Mouse (Mus musculus): Measurements from ENCODE around the gene Nrxn3. TPM values are rescaled to one million over a fixed set of nuclear protein-coding genes. Genes with fewer than 3 reads are reported as not detected.

Nrxn3 gene
- polyA plus RNA-seq, 1 experiment from 2014 or later = 2.7 TPM

GRCm38 (mm10) chr12:90281236-90281635 lies 1558.6 kb downstream of the Nrxn3 start:
- WGBS = 39% methylated on average over 1 of the region's 1 CpGs
- no peaks in the 10 kb centered on the region for H3K27me3 ChIP-seq
- no peak overlapping the region for H3K4me2 ChIP-seq
- no peak for ATAC-seq (ENCODE audit: borderline replicate concordance, extremely low read depth, low FRiP score, low TSS enrichment)
- H3K36me3 ChIP-seq = no peaks in the 10 kb centered on the region
- no peak overlapping the region for H3K9ac ChIP-seq
- no peak overlapping the region for H3K27ac ChIP-seq
- no peaks in the 10 kb centered on the region for H3K9me3 ChIP-seq
- no peaks in the 10 kb centered on the region for H3K4me1 ChIP-seq
- no peak overlapping the region for H3K4me3 ChIP-seq

DNA sequence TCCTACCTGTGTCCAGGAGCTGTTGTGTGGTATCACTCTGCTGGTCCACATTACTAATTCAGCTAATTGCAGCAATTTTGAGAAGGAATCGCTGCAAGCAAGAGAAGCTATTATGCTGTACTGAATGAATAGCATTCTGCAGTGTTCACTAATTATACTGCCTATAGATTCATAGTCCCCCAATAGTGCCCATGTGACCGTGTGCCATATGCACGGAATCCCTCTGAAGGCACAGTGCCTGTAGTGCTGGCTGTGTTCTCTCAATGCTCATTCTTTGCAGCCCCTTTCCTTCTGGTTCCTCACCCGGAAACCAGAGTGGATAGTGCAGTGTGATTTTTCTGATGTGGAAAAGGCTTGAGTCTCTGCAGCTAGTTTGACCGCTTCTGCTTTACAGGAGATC lies 1560.3 kb downstream of the Nrxn3 start:
- Histone ChIP-seq H3K9ac (no peak overlapping the region), H3K36me3 (no peaks in the 10 kb centered on the region), H3K27me3 (no peaks in the 10 kb centered on the region), H3K9me3 (no peaks in the 10 kb centered on the region), H3K27ac (no peak overlapping the region), H3K4me3 (no peak overlapping the region), H3K4me2 (no peak overlapping the region), H3K4me1 (no peaks in the 10 kb centered on the region)
- WGBS = 79% methylated on average over 5 of the region's 5 CpGs
- no peak for ATAC-seq (ENCODE audit: borderline replicate concordance, extremely low read depth, low FRiP score, low TSS enrichment)

GRCm38 (mm10) chr12:90302671-90303070 lies 1580.0 kb downstream of the Nrxn3 start:
- Histone ChIP-seq H3K4me2 (no peak overlapping the region), H3K27me3 (no peaks in the 10 kb centered on the region), H3K9ac (no peak overlapping the region), H3K27ac (no peak overlapping the region), H3K4me1 (no peaks in the 10 kb centered on the region), H3K4me3 (no peak overlapping the region), H3K9me3 (no peaks in the 10 kb centered on the region), H3K36me3 (no peaks in the 10 kb centered on the region)
- no peak for ATAC-seq (ENCODE audit: borderline replicate concordance, extremely low read depth, low FRiP score, low TSS enrichment)
- WGBS = 57% methylated on average over 1 of the region's 1 CpGs

DNA sequence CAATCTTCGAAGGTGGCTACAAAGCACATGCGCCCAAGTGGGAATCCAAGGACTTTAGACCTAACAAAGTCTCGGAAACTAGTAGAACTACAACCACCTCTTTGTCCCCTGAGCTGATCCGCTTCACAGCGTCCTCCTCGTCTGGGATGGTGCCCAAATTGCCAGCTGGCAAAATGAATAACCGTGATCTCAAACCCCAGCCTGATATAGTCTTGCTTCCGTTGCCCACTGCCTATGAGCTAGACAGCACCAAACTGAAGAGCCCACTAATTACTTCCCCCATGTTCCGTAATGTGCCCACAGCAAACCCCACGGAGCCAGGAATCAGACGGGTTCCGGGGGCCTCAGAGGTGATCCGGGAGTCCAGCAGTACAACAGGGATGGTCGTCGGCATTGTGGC lies 1609.1 kb downstream of the Nrxn3 start:
- no peaks in the 10 kb centered on the region for H3K36me3 ChIP-seq
- no peaks in the 10 kb centered on the region for H3K4me1 ChIP-seq
- H3K4me3 ChIP-seq = no peak overlapping the region
- no peak overlapping the region for H3K27ac ChIP-seq
- H3K9me3 ChIP-seq = no peaks in the 10 kb centered on the region
- H3K4me2 ChIP-seq = no peak overlapping the region
- ATAC-seq (ENCODE audit: borderline replicate concordance, extremely low read depth, low FRiP score, low TSS enrichment) = no peak
- no peak overlapping the region for H3K9ac ChIP-seq
- WGBS = 90% methylated on average over 15 of the region's 15 CpGs
- H3K27me3 ChIP-seq = no peaks in the 10 kb centered on the region

DNA sequence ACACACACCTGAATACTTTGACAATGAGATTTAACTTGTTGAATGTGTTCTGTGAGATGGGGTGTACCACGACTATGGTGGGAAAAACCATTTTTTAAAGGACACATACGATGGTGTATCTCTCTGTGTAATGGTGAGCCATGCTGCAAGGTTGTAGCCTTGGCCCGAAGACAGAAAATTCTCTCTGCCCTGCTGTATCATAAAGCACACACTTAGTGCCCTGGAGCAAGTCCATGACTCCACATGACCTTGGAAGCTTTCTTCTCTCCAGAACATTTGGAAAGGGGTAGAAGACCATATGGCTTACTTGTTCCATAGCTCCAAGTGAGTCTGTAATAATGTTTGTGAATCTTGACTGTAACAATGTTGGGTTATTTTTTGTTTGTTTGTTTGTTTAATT lies 1609.8 kb downstream of the Nrxn3 start:
- Histone ChIP-seq H3K4me3 (no peak overlapping the region), H3K9ac (no peak overlapping the region), H3K4me1 (no peaks in the 10 kb centered on the region), H3K27ac (no peak overlapping the region), H3K36me3 (no peaks in the 10 kb centered on the region), H3K4me2 (no peak overlapping the region), H3K9me3 (no peaks in the 10 kb centered on the region), H3K27me3 (no peaks in the 10 kb centered on the region)
- 88% methylated on average over 3 of the region's 3 CpGs for WGBS
- ATAC-seq (ENCODE audit: borderline replicate concordance, extremely low read depth, low FRiP score, low TSS enrichment) = no peak

GRCm38 (mm10) chr12:90337496-90338228 lies 1615.0 kb downstream of the Nrxn3 start:
- peak; percentile 91; the same call in 1 of the 2 replicates for ATAC-seq (ENCODE audit: borderline replicate concordance, extremely low read depth, low FRiP score, low TSS enrichment)
- H3K4me3 ChIP-seq = no peak overlapping the region
- peak overlapping the region; percentile 6; the same call in 1 of the 2 replicates for H3K27ac ChIP-seq
- H3K9ac ChIP-seq = no peak overlapping the region
- no peaks in the 10 kb centered on the region for H3K9me3 ChIP-seq
- H3K4me1 ChIP-seq = no peaks in the 10 kb centered on the region
- H3K36me3 ChIP-seq = no peaks in the 10 kb centered on the region
- no peak overlapping the region for H3K4me2 ChIP-seq
- no peaks in the 10 kb centered on the region for H3K27me3 ChIP-seq

DNA sequence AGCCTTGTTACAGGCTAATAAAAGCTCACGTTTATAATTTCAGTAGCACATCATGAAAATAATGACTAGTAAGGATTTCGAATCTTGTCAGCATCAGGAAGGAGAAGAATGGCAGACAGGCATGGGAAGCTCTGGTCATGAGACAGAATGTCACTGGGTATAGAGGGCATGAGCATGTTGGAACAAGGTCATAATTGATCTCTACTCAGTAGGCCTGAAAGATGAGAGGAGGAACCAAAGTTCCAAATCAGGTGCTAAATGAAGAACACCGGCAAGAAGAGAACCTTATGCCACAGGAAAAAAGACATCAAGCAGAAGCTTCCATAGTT lies 1615.5 kb downstream of the Nrxn3 start:
- peak; percentile 50; the same call in 1 of the 2 replicates for ATAC-seq (ENCODE audit: borderline replicate concordance, extremely low read depth, low FRiP score, low TSS enrichment)

More for the DNA sequence above, 1615.5 kb downstream of the Nrxn3 start:
- Histone ChIP-seq H3K27me3 (no peaks in the 10 kb centered on the region), H3K4me2 (no peak overlapping the region), H3K9ac (no peak overlapping the region), H3K36me3 (no peaks in the 10 kb centered on the region), H3K4me3 (no peak overlapping the region), H3K9me3 (no peaks in the 10 kb centered on the region), H3K4me1 (no peaks in the 10 kb centered on the region), H3K27ac (no peak overlapping the region)
- WGBS = 47% methylated on average over 3 of the region's 3 CpGs

Small RNA genes within 50 kb of the gene (microRNA-seq; reads per million reads assigned to microRNA genes)
- gene Gm23989 (not detected), gene Gm27313 (not detected)

All from lung, embryonic 15.5 days (tissue).